Mouse (Mus musculus): ENCODE measurements at regions not wholly inside any gene's neighbourhood (a gene's known extent, or its start where the extent isn't known, plus 50 kb on each side); places are given as distances from the start of the nearest gene placed in this dataset.

GRCm38 (mm10) chr5:70323651-70324050 lies 518.8 kb downstream of the Gabrg1 start:
- H3K9ac ChIP-seq (replicated peaks) = no peak overlapping the region
- no peak overlapping the region for H3K4me3 ChIP-seq (ENCODE audit: low read depth, low read length)
- DNase-seq (no peak), ATAC-seq (peak; percentile 79)
- no peak overlapping the region for H3K27ac ChIP-seq (ENCODE audit: low read depth)
- no peaks in the 10 kb centered on the region for H3K27me3 ChIP-seq (ENCODE audit: insufficient read depth, low read length)
- no peak for TF ChIP-seq CTCF (IDR thresholded peaks at IDR 0.05; ENCODE audit: low read depth)
- TF ChIP-seq EP300 (IDR thresholded peaks at IDR 0.05; ENCODE audit: low read depth) = no peak
- no peaks in the 10 kb centered on the region for H3K4me1 ChIP-seq (ENCODE audit: insufficient read depth)
- H3K36me3 ChIP-seq (replicated peaks; ENCODE audit: insufficient read depth, low read length) = no peaks in the 10 kb centered on the region
- H3K4me2 ChIP-seq (ENCODE audit: low read depth, low read length) = no peak overlapping the region
- no peaks in the 10 kb centered on the region for H3K9me3 ChIP-seq (ENCODE audit: low read length)
